Mouse (Mus musculus): Measurements from ENCODE around the gene Satb1. TPM values are rescaled to one million over a fixed set of nuclear protein-coding genes. Genes with fewer than 3 reads are reported as not detected.
A peak's percentile ranks its signal among the peaks of the same experiment; 100 is the strongest.

The Satb1 gene
- polyA plus RNA-seq, 1 experiment from 2014 or later = 34.4 TPM

DNA sequence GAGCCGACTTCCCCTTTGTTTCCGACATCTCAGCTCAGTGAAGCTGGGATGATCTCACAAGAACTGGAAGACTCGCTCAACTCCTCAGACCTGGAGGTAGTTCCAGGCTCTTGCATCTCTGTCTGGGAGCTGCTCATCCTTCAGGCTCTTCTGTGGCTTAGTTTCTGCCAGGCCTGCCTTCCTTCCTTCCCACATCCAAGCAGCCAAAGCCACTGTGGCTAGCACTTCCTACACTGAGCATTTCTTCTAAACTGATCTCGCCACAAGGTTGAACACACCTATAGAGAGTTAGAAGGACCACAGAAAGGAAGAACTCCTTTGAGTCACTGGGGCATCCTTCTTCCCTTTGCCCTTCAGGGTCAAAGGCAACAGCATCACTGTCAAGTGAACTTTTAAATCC, 44.0 kb downstream of the Satb1 start:
- Histone ChIP-seq H3K4me2 (no peak overlapping the region), H3K9ac (no peak overlapping the region), H3K27ac (replicated peaks) (no peak overlapping the region), H3K4me1 (replicated peaks) (0 out of 2 replicates have a peak, but pooled peaks cover 5% of the 10 kb centered on the region), H3K4me3 (no peak overlapping the region), H3K9me3 (no peaks in the 10 kb centered on the region), H3K36me3 (no peaks in the 10 kb centered on the region), H3K27me3 (no peaks in the 10 kb centered on the region)
- 90% methylated on average over 4 of the region's 4 CpGs for WGBS
- no peak for ATAC-seq (ENCODE audit: low FRiP score, low read depth)

DNA sequence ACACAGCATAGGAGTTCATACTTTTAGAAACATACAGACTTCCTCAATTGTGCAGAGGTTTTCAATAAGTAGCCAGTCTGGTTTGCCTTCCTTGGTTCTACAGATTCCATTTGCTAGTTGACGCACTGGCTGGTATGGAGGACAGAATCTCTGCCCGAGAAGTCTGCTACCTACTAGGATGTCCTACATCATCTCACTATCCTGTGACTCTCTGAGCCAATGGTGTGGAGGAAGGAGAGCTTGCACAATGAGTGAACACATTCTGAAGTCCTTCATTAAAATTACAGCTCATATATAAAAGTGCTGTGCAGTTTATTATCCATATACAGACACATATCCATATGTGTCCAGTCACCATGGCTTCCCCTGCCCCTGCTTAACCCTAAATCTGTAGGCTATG, 45.1 kb downstream of the Satb1 start:
- H3K9me3 ChIP-seq = no peaks in the 10 kb centered on the region

DNA sequence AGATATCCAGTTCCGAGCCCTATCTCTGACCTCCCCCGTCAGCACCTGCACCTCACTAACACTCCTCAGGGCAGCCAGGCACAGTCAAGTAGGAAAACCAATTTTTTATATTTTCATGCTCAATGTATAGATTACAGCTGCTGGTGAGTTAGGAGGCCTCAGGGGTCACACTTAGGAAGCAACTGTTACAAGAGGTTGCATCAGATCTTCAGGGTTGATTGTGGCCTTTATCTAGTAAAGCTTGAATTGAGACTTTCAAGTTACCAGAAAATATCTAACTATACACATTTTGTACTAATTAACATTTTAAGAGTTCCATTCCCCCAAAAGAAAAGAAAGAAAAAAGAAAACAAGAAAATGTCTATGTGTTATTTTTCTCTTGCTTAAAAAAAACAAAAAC, 47.0 kb downstream of the Satb1 start:
- Histone ChIP-seq H3K4me2 (no peak overlapping the region), H3K27ac (replicated peaks) (no peak overlapping the region), H3K9ac (no peak overlapping the region), H3K4me3 (no peak overlapping the region), H3K27me3 (no peaks in the 10 kb centered on the region), H3K4me1 (replicated peaks) (0 out of 2 replicates have a peak, but pooled peaks cover 5% of the 10 kb centered on the region), H3K9me3 (no peaks in the 10 kb centered on the region), H3K36me3 (peaks cover 12% of the 10 kb centered on the region)
- ATAC-seq (ENCODE audit: low FRiP score, low read depth) = no peak
- 88% methylated on average over 2 of the region's 2 CpGs for WGBS

More for the DNA sequence above, 45.1 kb downstream of the Satb1 start:
- H3K4me3 ChIP-seq = no peak overlapping the region
- no peaks in the 10 kb centered on the region for H3K27me3 ChIP-seq
- H3K9ac ChIP-seq = no peak overlapping the region
- no peak for ATAC-seq (ENCODE audit: low FRiP score, low read depth)
- H3K36me3 ChIP-seq = peaks cover 1% of the 10 kb centered on the region; the same call in 1 of the 2 replicates
- no peak overlapping the region for H3K27ac ChIP-seq (replicated peaks)
- H3K4me1 ChIP-seq (replicated peaks) = 0 out of 2 replicates have a peak, but pooled peaks cover 5% of the 10 kb centered on the region
- 96% methylated on average over 2 of the region's 2 CpGs for WGBS
- H3K4me2 ChIP-seq = no peak overlapping the region

DNA sequence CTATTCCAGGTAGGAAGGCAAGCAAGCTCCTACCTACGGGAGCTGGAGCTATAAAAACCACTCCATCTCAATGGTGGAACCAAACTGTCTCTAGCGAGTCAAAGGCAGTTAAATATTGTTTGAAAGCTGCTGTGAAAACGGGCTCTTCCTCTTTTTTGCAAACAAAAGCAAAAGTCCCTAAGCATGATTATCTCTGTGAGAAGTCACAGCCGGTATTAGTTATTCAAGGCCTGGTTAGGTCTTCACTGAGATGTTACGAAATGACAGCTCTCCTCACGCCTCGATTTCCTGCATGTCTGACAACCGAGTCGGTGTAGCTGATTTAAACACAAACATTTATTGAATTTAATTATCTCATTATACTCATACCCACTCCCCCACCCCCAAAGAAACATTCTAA, 48.2 kb downstream of the Satb1 start:
- Histone ChIP-seq H3K4me1 (replicated peaks) (no peaks in the 10 kb centered on the region), H3K9ac (no peak overlapping the region), H3K36me3 (peaks cover 12% of the 10 kb centered on the region), H3K27me3 (no peaks in the 10 kb centered on the region), H3K9me3 (no peaks in the 10 kb centered on the region), H3K4me3 (no peak overlapping the region), H3K27ac (replicated peaks) (no peak overlapping the region), H3K4me2 (no peak overlapping the region)
- 74% methylated on average over 9 of the region's 9 CpGs for WGBS
- no peak for ATAC-seq (ENCODE audit: low FRiP score, low read depth)

DNA sequence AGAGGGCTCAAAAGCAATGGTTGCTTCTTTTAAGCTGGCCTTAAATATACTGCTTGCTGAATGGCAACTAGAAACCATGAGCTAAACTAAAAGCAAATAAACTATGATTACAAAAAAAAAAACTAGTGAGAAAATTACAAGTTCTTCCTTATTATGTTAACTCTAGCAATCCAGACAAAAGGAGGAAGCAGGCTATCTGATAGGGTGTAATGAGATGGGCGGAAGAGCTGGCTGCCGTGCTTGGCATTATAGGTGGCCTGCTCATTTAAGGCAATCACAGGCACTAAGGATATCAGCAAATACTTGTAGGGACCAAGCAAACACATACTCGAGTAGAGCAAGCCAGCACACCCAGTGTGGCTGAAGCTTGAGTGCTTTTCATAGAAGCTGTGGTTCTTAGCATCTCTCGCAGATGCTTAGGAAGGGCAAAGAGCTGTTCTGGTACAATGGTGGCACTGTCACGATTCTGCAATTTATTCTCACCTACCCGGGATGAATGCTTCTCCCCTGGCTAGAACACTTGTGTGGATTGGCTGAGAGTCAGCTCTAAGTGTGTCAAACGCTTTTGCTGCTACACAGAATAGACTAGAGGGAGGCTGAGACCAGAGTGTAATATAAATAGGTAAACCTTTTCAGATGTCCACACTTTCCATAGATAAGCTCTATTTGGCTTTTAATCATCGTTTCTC, 49.4 kb downstream of the Satb1 start:
- Histone ChIP-seq H3K9me3 (no peaks in the 10 kb centered on the region), H3K4me3 (no peak overlapping the region), H3K9ac (no peak overlapping the region), H3K4me1 (replicated peaks) (no peaks in the 10 kb centered on the region), H3K36me3 (peaks cover 12% of the 10 kb centered on the region), H3K27ac (replicated peaks) (no peak overlapping the region), H3K27me3 (no peaks in the 10 kb centered on the region), H3K4me2 (no peak overlapping the region)
- no peak for ATAC-seq (ENCODE audit: low FRiP score, low read depth)
- WGBS = 80% methylated on average over 8 of the region's 8 CpGs

DNA sequence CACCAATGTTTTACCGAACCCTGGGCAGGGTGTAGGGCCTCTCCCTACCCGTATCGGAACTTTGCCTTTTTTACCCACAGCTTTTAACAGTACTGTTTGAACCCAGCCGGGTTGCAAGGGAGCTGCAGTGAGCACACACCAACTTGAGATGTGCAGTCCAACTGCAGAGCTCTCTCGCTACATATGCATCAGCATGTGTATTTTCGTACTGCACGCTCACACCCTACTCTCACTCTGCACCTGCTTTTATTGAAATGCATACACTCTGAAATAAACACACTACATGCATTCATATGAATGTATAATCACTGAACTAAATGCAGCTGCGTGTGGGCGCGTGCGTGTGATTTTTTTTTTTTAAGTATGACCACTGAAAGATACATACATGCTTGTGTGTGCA, 53.1 kb downstream of the Satb1 start:
- Histone ChIP-seq H3K27me3 (no peaks in the 10 kb centered on the region), H3K27ac (replicated peaks) (no peak overlapping the region), H3K4me1 (replicated peaks) (no peaks in the 10 kb centered on the region), H3K4me2 (no peak overlapping the region), H3K4me3 (no peak overlapping the region), H3K36me3 (peaks cover 12% of the 10 kb centered on the region), H3K9ac (no peak overlapping the region), H3K9me3 (no peaks in the 10 kb centered on the region)
- WGBS = 95% methylated on average over 11 of the region's 11 CpGs
- ATAC-seq (ENCODE audit: low FRiP score, low read depth) = no peak

DNA sequence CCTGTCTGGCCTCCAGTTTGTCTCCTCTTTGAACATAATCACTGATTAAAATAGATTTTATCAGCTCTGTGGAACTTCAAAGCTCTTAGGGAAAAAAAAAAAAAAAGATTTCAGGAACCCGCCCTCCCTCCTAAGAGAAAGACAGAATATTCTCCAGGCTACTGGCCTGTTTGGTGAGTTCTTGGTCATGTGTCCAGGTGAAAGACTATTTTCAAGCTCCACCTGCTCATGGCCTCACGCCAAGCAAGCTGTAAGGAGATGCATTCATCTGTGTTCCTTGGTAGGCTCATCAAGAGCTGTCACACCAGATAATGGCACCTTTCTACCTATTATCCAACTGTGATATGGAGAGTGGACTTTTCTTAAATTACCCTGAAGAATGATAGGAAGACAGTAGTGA, 54.1 kb downstream of the Satb1 start:
- H3K4me1 ChIP-seq (replicated peaks) = no peaks in the 10 kb centered on the region
- H3K4me3 ChIP-seq = no peak overlapping the region
- H3K36me3 ChIP-seq = peaks cover 12% of the 10 kb centered on the region
- H3K9me3 ChIP-seq = no peaks in the 10 kb centered on the region
- no peak overlapping the region for H3K4me2 ChIP-seq
- WGBS = 80% methylated on average over 2 of the region's 2 CpGs
- no peak overlapping the region for H3K27ac ChIP-seq (replicated peaks)
- no peak overlapping the region for H3K9ac ChIP-seq
- no peaks in the 10 kb centered on the region for H3K27me3 ChIP-seq
- ATAC-seq (ENCODE audit: low FRiP score, low read depth) = no peak

DNA sequence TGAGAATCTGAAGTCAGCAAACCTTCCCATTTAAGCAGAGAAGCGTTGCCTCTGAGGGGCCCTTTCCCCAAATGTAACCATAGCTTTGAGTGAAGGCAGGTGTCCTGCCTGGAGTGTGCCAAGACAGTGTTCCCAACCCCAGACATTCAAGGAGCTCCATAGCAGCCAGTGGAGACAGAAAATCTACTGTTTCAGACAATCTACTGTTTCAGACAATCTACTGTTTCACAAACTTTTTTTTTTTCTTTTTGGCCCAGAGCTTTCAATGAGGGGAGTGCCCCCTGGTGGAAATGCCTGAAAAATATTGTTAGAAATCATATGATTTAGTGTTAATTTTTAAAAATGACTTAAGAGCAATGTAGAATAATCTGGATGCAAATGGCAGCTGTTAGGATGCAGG, 55.3 kb downstream of the Satb1 start:
- no peak overlapping the region for H3K4me2 ChIP-seq
- H3K9me3 ChIP-seq = no peaks in the 10 kb centered on the region
- H3K9ac ChIP-seq = no peak overlapping the region
- peaks cover 10% of the 10 kb centered on the region for H3K36me3 ChIP-seq
- no peak overlapping the region for H3K27ac ChIP-seq (replicated peaks)
- WGBS = 81% methylated on average over 1 of the region's 1 CpGs
- no peak overlapping the region for H3K4me3 ChIP-seq
- no peaks in the 10 kb centered on the region for H3K27me3 ChIP-seq
- no peak for ATAC-seq (ENCODE audit: low FRiP score, low read depth)
- no peaks in the 10 kb centered on the region for H3K4me1 ChIP-seq (replicated peaks)

DNA sequence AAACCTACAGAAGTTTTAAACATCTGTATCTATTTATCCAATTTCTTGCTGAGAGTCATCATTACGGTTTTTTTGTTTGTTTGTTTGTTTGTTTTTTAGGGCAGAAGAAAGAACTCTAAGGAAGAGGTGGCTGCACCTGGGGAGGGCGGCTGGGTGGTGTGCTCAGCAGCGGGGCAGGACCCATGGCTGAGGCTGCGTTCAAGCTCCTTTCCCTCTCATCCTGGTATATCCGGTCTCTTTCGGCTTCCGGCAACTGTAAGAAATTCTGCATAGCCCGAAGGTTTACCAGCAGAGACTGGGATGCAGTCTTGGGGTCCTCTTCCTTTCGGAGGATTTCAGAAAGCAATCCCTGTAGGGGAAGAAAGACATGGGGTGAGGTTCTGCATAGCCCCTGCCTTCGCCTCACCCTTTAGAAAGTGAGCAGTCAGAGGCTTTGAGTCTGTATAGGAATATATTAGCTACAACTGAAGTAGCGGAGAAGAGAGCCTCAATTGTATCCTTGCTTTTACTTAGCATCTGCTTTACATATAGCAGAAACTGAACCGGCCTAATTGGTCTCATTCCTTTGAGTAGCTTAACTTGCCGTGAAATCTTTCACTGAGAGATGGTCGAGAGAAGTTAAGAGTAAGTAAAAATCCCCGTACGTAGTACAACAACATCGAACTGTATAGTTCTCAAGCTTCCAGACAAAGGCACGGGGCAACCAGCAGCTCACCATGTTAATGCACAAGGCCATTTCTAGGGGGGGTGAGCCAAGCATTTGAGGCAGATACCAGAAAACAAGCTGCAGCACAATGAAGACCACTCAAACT, 57.8 kb downstream of the Satb1 start:
- no peaks in the 10 kb centered on the region for H3K9me3 ChIP-seq
- no peak overlapping the region for H3K4me3 ChIP-seq
- H3K9ac ChIP-seq = no peak overlapping the region
- no peak overlapping the region for H3K27ac ChIP-seq (replicated peaks)
- 59% methylated on average over 18 of the region's 18 CpGs for WGBS
- no peaks in the 10 kb centered on the region for H3K4me1 ChIP-seq (replicated peaks)
- peak; percentile 63 for ATAC-seq (ENCODE audit: low FRiP score, low read depth)
- H3K36me3 ChIP-seq = no peaks in the 10 kb centered on the region
- H3K27me3 ChIP-seq = no peaks in the 10 kb centered on the region
- H3K4me2 ChIP-seq = no peak overlapping the region; the same call in 1 of the 2 replicates

DNA sequence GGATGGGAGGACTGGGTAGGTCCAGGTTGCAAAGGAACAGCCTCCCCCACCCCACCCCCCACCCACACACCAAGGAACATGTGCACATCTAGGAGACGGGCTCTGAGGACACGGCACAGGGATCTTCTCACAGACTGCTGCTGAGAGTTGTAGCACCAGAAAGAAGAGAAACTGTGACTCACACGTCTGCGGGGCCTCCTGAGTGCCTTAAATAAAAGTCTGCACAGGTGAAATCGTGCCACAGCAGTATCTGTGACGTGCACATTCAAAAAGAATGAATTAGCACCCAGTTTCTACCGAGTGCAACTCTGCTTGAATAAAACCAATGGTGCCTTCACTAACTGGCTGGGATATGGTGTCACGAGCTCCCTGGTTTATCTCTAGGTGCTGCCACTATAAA, 69.5 kb downstream of the Satb1 start:
- H3K27ac ChIP-seq (replicated peaks) = no peak overlapping the region
- no peaks in the 10 kb centered on the region for H3K9me3 ChIP-seq
- no peak overlapping the region for H3K4me3 ChIP-seq
- no peak overlapping the region for H3K4me2 ChIP-seq
- H3K4me1 ChIP-seq (replicated peaks) = peaks cover 15% of the 10 kb centered on the region; the same call in 1 of the 2 replicates
- no peak for ATAC-seq (ENCODE audit: low FRiP score, low read depth)
- no peaks in the 10 kb centered on the region for H3K36me3 ChIP-seq
- no peaks in the 10 kb centered on the region for H3K27me3 ChIP-seq
- WGBS = 89% methylated on average over 8 of the region's 8 CpGs
- H3K9ac ChIP-seq = no peak overlapping the region

DNA sequence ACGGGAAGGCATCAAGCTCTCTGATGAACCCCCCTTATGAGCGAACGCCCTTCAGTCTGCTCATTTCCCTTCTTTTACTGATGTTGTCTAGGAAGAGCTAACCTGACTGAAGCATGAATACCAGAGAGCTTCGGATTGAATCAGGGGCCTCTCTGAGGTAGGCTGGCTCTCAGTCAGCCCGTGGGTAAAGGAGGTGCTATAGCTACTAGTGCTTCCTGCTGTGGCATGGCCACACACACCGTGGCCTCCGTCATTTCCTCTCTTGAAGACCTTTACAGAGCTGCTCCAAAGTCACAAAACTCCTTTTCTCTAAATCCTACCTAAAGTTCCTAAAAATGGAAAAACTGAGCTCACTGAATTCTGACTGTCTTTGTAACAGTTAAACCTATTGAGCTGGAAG, 70.6 kb downstream of the Satb1 start:
- no peaks in the 10 kb centered on the region for H3K27me3 ChIP-seq
- H3K4me2 ChIP-seq = no peak overlapping the region
- 0 out of 2 replicates have a peak, but pooled peaks cover 2% of the 10 kb centered on the region for H3K36me3 ChIP-seq
- no peak overlapping the region for H3K27ac ChIP-seq (replicated peaks)
- WGBS = 84% methylated on average over 7 of the region's 7 CpGs
- no peaks in the 10 kb centered on the region for H3K9me3 ChIP-seq
- no peak for ATAC-seq (ENCODE audit: low FRiP score, low read depth)
- H3K4me1 ChIP-seq (replicated peaks) = peaks cover 15% of the 10 kb centered on the region; the same call in 1 of the 2 replicates
- H3K9ac ChIP-seq = no peak overlapping the region
- H3K4me3 ChIP-seq = no peak overlapping the region

DNA sequence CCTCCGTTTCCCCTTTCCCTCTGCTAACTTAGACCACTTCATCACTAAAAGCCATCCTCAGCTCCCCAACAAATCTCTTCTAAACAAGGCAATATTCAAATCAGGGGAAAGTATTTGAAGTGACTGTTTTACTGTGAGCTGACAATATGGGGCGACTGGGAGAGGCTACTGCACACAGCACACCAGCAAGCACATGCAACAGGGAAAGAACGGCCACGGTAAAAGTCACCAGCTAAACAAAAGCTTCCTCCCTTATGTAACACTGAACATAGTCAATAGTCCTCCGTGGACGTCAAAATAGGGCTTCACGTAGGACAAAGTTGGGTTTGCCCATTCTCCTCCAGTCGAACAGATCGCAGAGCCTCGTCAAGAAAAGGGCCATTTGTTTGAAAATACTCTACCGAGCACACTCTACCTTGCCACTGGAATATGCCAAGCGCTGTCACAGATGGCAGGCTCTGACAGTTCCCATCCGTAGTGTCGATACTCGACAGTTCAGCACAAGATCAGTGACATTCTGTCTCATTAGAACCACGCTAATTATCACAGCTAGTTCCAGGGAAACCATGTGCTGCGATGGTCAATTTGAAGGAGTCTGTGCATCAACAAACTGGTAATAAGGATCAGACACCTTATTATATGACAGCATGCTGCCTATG, 72.0 kb downstream of the Satb1 start:
- Histone ChIP-seq H3K36me3 (0 out of 2 replicates have a peak, but pooled peaks cover 3% of the 10 kb centered on the region), H3K9ac (0 out of 2 replicates have a peak overlapping the region, but pooled peaks have one; percentile 5), H3K27me3 (no peaks in the 10 kb centered on the region), H3K9me3 (no peaks in the 10 kb centered on the region), H3K4me2 (peak overlapping the region; percentile 58), H3K4me3 (peak overlapping the region; percentile 31), H3K4me1 (replicated peaks) (peaks cover 15% of the 10 kb centered on the region; the same call in 1 of the 2 replicates), H3K27ac (replicated peaks) (peak overlapping the region; percentile 64)
- ATAC-seq (ENCODE audit: low FRiP score, low read depth) = peak; percentile 72; the same call in 1 of the 2 replicates
- 47% methylated on average over 17 of the region's 17 CpGs for WGBS

All from hindbrain, embryonic 15.5 days (tissue).